Mouse (Mus musculus): ENCODE results near the gene Slc20a1.

The Slc20a1 gene

DNA sequence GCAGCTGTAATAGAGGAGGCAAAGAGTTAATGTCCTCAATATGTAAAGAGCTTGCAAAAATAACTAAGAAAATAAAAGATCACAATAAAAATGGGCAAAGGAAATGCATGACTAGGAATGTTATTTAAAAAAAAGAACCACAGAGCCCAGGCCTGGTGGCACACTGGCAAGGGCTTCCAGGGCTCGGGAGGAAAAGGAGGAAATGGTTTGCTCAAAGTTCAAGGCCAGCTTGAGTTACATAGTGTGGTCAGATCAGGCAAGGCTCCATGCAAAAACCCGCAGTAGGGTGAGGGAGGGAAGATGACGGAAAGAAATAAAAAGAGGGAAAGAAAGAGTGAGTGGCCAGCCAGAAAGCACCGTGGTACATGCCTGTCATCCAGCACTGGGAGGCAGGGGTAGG, 30.0 kb downstream of the Slc20a1 start:
- no peak for DNase-seq

DNA sequence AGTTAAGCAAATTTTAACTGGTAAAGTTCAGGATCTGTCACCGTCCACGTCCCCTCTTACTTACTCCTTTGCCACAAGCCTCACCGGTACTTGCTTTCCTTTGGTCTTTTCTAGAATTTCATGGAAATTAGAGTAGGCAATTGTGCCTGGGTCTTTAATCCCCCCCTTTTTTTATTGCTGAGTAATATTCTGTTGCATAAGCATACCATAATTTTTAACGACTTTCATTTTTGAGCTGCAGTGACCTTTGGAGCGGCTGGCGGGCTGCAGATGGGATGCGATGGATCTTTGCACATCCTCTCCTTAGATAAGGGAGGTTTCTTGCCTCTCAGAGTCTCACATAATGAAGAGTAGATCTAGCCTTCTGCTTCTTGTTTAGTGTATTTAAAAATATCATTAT, 30.8 kb downstream of the Slc20a1 start:
- DNase-seq, result no peak

DNA sequence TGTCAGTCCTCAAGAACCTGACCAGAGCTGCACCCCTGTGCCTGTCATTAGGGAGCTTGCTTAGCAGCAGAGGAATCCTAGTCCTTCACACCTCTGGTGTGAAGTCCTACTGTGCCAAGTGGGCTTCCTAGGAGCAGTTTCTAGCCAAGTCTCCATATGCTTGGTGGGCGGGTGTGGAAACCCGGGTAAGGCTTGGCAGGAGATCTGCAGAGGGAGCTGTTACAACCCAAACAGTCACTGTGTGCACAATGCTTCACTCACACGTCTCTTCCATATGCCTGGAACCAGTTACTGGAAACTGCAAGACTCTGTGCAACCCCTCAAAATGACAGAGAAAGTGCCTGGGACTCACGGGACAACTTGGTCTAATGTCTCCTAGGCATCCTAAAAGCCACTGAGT, 33.5 kb downstream of the Slc20a1 start:
- peak; percentile 87 for DNase-seq

DNA sequence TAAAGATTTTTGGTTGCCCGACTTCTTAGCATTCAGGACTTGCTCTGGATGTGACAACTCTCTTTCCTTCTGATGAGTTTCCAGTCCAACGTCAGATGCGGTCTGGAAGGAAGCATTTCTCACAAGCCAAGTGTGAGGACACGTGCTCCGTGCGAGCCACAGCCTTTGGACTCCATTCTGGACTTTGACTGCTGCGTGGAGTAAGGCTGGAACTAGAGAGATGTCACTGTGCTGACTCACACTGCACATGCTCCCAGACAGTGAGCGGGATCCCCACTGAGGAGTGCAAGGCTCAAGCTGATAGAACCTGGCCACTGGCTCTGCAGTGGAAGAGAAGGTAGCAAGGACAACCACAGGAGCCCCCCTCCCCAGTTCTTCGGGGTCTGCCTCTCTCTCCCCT, 33.9 kb downstream of the Slc20a1 start:
- no peak for DNase-seq

DNA sequence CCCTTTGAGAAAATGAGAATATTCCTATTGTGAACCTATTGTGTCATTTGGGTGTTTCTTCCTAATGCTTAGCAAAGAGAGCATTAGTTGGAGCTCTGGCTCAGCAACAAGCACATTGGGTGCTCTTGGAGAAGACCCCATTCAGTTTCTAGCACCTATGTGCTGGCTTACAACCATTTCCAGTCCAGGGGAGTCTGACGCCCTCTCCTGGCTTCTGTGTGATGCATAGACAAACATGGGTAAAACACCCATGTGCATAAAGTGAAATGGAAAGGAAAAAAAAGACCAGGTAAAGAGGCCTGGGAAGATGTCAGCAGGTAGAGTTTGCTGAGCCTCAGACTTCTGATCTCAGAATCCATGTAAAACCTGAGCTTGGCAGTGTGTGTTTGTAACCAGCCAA, 34.7 kb downstream of the Slc20a1 start:
- no peak for DNase-seq

DNA sequence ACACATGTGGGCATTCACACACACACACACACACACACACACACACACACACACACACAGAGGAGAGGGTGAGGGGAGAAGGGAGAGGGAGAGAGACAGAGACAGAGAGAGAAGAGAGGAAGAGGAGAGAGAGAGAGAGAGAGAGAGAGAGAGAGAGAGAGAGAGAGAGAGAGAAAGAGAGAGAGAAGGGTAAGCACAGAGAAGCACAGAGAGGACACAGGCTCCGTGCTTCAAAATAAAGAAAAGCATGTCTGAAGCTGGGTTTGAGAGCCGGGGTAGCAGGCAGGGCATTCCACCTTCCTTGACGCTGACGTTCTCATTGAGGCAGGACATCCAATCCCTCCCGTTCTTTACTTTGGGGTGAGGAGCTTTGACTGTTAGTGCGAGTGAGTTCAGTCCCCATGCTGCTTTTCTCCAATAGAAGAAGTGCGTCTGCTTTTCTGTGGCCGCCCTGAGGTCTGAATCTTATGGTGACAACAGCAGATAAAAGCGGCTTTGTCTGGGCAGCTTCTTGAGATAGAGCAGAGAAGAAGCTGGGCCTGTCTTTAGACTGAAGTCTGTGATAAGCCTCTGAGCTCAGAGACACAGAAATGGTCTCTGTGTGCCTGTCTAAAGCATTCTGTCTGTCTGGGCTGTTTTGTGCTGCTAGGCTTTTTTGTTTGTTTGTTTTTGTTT, 35.4 kb downstream of the Slc20a1 start:
- no peak for DNase-seq

DNA sequence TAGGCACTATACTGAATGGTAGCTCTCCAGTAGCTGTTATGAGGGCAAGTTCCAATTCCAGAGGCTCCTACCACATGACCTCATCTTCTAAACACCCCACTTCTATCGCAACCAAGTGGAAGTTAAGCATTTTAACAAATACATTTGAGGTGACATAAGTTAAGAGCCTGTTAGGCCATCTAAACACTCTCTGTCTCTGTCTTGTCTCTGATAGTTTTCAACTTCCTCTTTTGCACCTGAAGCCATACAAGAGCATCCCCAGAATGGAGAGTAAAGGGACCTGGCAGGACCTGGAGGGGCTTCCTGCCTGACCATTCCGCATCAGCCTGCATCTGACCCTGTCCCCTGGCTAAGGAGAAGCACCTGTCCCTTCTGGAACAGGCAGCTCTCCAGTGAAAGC, 36.2 kb downstream of the Slc20a1 start:
- no peak for DNase-seq

DNA sequence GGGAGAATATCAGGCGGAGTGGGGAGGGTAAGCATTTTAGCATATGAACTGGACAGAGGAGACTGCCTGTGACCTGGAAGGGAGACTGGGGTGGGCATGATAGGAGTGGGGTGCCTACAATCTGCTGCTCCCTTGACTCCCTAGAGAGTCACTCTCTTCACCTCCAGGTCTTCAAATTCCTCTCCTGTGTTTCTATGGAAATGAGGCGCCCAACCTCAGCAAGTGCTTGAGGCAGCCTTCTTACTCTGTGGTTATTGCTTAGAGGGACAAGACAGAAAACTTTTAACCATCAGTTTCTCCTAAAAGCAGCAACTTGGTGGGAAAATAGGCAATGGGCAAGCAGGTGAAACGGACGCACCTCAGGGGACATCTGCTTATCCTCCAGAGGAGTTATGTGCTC, 38.0 kb downstream of the Slc20a1 start:
- DNase-seq, result no peak

DNA sequence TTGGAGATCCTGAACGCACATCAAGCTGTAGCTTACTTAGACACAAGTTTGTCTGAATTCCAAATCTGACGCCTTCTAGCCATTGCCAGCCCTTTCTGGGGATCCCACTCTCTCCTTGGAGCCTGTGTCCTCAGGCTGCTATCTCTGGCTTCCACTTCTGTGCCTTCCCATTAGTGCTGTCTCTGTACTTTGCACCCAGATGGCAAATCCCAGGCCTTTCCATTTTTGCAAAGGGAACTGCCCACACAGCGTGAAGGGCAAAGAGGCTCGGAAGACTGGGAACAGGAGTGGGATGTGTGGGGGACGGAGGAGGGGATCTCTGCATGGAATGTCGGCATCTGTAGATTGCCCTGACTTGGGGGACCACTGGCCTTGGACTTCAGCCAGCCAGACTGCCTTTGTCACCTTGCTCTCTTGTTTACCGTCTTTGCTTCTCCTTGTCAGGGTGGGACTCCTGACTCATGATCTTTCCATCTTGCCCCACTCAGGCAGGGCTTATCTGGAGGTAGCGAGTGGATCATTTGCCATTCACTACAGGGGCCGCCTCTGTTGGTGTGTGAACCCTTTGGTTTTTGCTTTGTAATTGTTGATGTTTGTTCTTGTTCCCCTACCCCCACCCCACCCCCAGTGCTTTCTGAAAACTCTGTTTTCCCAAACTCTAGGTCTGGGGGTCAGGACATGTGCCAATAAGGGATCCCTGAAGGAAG, 42.3 kb downstream of the Slc20a1 start:
- no peak for DNase-seq

DNA sequence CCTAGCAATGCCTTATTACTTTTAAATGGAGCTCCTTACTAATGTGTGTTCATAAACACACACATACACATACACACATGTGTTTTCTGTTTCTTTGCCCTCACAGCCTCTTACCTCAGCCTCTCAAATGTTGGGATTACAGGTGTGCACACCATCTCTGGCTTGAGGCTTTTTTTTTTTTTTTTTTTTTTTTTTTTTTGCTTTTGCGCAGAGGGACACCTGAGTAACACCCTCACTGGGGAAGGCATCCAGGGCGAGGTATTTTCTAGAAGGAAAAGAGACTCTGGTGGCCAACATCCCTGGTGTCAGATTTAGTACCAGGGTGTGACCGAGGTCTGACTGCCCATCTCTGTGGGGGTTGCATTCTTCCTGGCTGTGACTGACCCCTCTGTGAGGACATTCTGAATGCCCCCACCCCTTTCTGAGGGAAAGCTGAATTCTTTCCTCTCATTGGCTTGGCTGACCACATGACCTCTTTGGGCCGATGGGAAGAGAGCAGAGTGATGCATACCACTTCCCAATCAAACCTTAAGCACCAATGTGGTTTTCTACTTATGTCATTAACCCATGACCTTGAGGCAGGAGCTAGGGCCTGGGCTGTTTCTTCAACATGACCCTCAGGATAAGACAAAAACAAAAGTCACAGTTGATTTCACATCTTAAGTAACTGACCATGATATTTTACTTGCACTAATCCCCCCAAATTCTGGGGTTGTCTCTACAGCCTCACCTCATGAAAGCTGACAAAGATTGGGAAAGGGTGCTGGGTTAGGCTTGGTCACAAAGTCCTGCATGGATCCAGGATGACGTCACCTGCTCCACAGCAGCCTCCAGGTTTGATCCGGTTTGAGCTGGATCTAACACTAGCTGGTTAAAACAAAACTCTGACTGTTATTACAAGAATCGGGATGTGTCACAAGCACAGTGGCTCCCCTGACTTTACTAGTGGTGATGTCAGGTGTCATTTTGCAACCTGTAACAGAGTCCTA, 43.6 kb downstream of the Slc20a1 start:
- no peak for DNase-seq

DNA sequence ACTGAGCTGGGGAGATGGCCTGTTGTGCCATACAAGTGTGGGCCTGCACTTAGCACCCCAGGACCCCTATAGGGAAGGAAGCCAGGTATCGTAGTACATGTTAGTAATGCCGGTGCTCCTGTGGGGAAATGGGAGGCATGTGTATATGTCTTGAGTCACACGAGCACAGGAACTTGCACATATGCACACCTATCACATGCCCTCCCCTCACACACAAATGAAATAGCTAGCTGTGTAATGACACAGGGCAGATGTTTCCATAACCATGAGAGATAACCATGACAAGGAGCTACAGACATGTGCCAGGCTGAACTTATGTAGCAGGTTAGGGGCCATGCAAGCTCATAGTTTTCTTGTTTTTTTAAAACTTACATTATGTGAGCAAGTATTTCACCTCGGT, 44.4 kb downstream of the Slc20a1 start:
- DNase-seq, result no peak

DNA sequence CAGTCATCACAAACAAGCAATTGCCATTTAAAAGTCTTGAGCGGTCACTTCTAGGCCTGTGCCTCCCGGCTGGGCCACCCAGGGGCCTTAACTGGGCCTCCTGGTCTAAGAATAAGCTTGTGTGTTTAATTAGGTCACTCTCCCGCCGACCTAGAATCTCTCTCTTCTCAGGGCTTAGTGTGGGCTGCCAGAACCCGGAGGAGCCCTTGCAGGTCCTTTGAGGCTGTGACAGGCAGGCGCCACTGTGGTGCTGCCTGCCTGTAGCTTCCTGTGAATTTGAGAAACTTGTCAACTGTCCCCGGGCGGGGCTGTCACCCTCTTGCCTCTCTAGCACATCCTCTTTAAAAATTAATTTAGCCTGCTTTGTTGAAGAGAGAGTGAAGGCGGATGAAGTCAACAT, 45.2 kb downstream of the Slc20a1 start:
- DNase-seq, result no peak

DNA sequence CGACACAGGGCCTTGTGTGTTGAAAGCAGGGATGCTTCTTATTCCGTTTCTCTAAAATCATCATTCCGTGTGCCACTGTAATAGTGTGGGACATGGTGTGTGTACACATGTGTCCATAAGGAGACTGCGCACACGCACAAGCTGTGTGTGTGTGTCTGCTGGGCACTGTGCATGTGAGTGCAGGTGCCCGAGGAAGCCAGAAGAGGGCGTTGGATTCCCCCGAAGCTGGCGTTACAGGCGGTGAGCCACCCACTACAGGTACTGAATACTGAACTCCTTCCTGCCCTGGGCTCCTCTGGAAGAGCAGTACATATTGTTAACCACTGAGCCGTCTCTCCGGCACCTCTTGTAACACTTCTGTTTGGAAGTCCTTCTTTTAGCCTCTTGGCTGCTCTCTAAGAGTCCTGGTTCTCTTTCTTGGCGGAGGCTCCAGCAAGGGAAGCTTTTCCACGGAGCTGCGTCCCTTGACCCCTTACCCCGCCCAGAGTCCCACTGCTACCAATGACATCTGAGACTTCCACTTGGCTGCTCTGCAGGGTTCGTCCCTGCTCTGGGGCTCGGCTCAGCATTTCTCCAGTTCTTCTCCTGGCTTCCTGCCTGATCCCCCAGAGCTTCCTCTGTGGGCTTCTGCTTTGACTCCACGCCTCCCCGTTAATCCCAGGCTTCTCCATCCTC, 46.0 kb downstream of the Slc20a1 start:
- DNase-seq, result no peak

DNA sequence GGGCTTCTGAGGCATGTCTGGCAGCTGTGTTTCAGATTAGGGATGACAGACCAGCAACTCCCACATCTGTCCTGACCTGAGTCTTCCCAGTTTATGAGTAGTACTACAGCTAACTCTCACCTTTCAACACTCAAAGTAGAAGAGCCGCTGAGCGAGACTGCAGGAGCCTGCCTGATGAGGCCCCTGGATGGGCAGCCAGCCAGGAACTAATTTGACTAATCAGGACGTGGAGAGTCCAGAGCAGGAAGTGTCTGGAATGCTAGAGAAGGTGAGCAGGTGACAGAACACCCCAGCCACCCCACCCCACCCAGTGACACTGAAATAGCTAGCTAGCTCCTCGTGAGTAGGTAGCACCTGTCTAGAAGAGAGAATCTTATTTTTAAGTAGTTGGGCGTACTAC, 47.1 kb downstream of the Slc20a1 start:
- DNase-seq, result no peak

DNA sequence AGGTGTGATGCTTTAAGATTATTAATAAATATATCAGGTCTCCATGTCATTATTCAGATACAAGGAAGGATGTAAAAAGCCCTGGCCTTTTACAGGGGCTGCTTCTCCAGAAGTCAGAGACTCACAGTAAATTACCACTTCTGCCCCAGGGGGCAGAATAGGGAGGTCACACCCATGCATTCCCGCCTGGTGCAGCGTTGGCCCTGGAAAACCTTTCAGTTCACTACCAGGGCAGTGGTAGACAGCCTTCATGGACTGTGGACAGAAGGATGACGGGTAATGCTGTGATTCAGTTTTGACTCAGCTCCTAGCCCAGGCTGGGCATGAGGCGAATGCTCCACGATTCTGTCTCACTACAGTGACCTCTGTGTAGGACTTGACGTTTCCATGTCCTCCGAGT, 47.9 kb downstream of the Slc20a1 start:
- DNase-seq, result no peak

DNA sequence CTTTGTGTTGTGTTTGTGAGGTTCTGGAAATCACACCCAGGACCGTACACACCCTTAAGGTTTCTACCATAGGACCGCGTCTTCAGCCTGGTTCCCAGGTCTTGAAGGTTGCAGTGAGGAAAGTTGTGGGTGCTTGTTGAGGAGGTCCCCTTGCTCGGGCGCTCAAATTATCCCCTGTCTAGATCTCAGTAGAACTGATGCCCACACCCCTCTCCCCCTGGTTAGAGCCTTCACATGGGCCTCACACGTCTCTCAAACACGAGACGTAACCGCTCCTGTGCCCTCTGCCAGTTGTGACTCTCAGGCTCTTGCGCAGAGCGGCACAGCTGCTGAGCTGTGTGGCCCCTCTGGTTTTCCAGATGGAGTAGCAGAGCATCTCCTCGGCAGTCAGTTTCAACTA, 48.4 kb downstream of the Slc20a1 start:
- no peak for DNase-seq

DNA sequence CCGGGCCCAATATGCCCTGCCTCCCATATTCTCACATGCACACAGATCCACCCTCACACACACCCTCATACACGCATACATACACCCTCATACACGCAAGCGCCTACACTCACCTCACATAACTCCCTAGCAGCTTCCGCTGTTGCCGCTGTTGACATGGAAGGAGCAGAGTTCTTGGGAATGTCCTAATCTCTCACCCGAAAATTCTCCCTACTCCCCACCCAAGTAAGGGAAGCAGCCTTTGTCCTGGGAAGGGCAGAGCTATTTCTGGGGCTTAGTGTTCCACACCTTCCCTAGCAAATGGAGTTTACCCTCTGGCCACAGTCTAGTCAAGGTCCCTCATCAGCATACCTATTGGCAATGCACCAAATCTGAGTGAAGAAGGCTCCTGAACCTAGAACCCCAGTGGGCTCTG, 49.1 kb downstream of the Slc20a1 start:
- DNase-seq, result no peak

DNA sequence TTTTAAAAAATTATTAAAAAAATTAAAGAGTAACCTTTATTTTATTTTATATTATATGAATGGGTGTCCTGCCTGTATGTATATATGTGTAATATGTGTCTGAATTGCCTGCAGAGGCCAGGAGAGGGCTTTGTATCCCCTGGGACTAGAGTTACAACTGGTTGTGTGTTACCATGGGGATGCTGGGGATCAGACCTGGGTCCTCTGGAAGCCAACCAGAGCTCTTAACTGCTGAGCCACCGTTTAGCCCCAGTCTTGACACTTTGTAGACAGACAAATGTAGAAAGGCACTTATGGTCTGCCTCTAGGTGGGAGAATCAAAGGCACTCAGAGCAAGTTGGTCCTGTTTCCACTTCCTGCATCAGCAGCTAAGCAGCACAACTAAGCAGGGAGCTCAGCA, 50.8 kb downstream of the Slc20a1 start:
- no peak for DNase-seq

DNA sequence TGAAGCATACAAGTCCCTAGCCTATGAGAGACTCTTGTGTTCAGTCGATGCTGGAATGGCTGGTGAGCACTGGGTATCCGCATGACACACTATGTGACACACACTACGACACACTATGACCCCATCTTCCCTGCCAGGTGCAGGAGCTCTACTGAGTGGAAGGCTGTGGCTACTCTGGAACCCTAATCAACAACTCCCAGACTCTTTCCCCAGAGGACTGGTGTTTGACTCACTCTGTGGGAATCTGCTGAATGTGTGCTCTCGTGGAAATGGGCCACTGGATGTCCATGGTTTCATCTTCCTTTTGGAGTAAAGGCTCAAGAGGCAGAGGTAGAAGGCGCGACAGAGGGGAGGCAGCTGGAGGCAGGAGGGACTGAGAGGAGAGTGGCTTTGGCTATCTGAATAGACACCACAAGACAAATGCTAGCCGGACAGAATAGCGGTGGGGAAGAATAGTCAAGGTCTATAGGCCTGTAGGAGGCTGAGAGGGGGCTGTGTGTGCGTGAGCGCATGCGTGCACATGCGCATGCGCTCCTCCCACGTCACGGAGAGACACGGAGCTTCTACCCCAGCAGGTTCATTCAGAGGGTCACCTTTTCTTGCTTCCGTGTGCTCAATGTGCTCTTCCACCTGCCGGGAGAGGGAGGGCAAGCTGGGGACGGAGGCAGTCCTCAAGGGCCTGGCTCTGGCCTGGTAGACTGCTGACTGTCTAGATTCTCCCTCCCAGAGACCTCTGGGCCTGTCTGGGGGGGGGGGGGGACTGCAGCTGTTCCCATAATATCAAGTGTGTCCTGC, 54.5 kb downstream of the Slc20a1 start:
- no peak for DNase-seq

DNA sequence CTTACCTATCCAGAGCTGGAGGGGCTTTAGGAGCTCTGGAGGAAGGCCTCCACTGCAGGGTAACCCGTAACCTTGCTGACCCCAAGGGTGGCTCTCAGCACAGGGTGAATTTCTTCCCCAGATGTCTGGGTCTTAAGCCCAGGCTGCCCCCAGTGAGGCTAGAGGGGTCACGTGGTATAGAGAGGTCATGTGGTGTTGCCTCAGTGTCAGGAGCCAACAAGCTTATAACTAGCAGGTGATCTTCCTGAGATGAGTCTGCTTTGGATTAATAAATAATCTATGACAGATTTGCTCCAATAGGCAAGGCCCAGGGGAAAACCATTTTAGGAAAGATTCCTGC, 55.0 kb downstream of the Slc20a1 start:
- DNase-seq, result no peak

DNA sequence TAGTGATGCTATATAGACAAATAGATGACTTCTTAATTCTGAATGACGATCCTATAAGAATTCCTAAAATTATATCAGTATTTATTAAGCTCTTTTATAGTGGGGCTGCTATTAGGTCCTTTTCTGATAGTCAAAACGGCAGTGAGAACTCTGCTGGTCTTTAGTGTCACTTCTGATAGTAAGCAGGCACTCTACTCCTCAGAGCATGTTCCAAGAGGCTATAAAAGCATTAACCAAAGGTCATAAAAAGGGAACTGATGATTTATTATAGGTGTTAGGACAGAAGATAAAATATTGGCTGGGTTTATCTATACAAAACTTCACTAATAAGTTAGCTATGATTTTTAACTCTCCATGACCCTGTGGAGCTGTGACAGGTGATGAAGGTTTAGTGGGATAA, 55.5 kb downstream of the Slc20a1 start:
- no peak for DNase-seq

DNA sequence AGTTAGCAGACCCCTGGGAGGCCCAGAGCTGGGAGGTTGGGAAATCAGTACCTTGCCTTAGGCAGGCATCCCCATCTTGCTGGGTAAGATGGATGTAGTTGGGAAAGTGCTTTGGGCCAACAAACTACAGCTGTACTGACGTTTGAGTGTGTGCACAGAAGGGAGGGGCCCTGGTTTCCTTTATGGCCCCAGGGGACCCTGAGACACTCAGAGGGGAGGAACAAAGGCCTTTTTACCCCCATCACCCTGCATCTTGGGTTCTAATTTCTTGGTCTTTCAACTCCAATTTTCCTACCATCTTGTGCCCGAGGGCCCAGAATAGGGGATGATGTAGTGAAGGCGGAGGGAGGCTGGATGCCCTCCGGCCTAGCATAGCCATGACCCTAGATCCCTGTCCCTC, 57.4 kb downstream of the Slc20a1 start:
- no peak for DNase-seq

Data from right cerebral cortex, postnatal 25 days (tissue).